Mouse (Mus musculus) frontal cortex, adult 2 months (tissue): ENCODE results near the gene Paqr4. TPM values are rescaled to one million over a fixed set of nuclear protein-coding genes. Genes with fewer than 3 reads are reported as not detected.

ENCODE experiments used
- polyA plus RNA-seq: library from polyadenylated mRNA; depleted of rRNA; stranded (reverse); fragments of >200 nt; gene quantifications from 2 replicates; pipeline ENCODE4 v1.2.3, GENCODE M21; 2012; rRNA removed

The Paqr4 gene
- polyA plus RNA-seq, 1 experiment, result 47.2 TPM

Other genes with a start within 250 kb of the Paqr4 start
- gene Zfp213, start 176.6 kb downstream of the Paqr4 start, polyA plus RNA-seq, result 7.9 and 8.4 TPM in 2 replicates
- 27.8 and 32.2 TPM in 2 replicates for gene Zfp13, start 141.4 kb downstream of the Paqr4 start, polyA plus RNA-seq
- gene Zscan10, start 140.0 kb downstream of the Paqr4 start, polyA plus RNA-seq, result 0.04 TPM in 1 of 2 replicates, not detected in the other
- 0.38 and 0.40 TPM in 2 replicates for gene Mmp25, start 95.6 kb downstream of the Paqr4 start, polyA plus RNA-seq
- gene Bicdl2, start 80.4 kb downstream of the Paqr4 start, polyA plus RNA-seq, result not detected in 2 replicates
- 114 and 144 TPM in 2 replicates for gene Hcfc1r1, start 67.3 kb downstream of the Paqr4 start, polyA plus RNA-seq
- 9.1 and 11.3 TPM in 2 replicates for gene Thoc6, start 67.0 kb downstream of the Paqr4 start, polyA plus RNA-seq
- 5.6 and 7.0 TPM in 2 replicates for gene Tnfrsf12a, start 63.4 kb downstream of the Paqr4 start, polyA plus RNA-seq
- 0.08 and 0.17 TPM in 2 replicates for gene Cldn6, start 61.6 kb downstream of the Paqr4 start, polyA plus RNA-seq
- 0.14 and 0.19 TPM in 2 replicates for gene Cldn9, start 56.8 kb downstream of the Paqr4 start, polyA plus RNA-seq
- gene 1520401A03Rik, start 18.1 kb downstream of the Paqr4 start, polyA plus RNA-seq, result 0.13 and 0.24 TPM in 2 replicates
- gene Pkmyt1, start 14.5 kb downstream of the Paqr4 start, polyA plus RNA-seq, result 8.1 and 8.7 TPM in 2 replicates
- gene Kremen2, start 5.0 kb upstream of the Paqr4 start, polyA plus RNA-seq, result 0.38 and 0.52 TPM in 2 replicates
- 208 and 231 TPM in 2 replicates for gene Flywch1, start 30.7 kb upstream of the Paqr4 start, polyA plus RNA-seq
- 38.8 and 41.8 TPM in 2 replicates for gene Flywch2, start 45.2 kb upstream of the Paqr4 start, polyA plus RNA-seq
- 732 and 866 TPM in 2 replicates for gene Srrm2, start 49.7 kb upstream of the Paqr4 start, polyA plus RNA-seq
- gene Elob, start 88.3 kb upstream of the Paqr4 start, polyA plus RNA-seq, result 610 and 742 TPM in 2 replicates
- 0.16 and 1.0 TPM in 2 replicates for gene Prss33, start 95.2 kb upstream of the Paqr4 start, polyA plus RNA-seq
- gene Prss32, start 103.0 kb upstream of the Paqr4 start, polyA plus RNA-seq, result 0.06 and 0.10 TPM in 2 replicates
- 0.10 and 0.15 TPM in 2 replicates for gene Prss41, start 103.3 kb upstream of the Paqr4 start, polyA plus RNA-seq
- not detected in 2 replicates for gene Prss21, start 127.2 kb upstream of the Paqr4 start, polyA plus RNA-seq
- gene Dcpp1, start 140.0 kb upstream of the Paqr4 start, polyA plus RNA-seq, result not detected in 2 replicates
- not detected in 2 replicates for gene Dcpp2, start 140.0 kb upstream of the Paqr4 start, polyA plus RNA-seq
- gene Dcpp3, start 176.6 kb upstream of the Paqr4 start, polyA plus RNA-seq, result not detected in 2 replicates
- gene Sbp, start 200.8 kb upstream of the Paqr4 start, polyA plus RNA-seq, result not detected in 2 replicates
- gene Sbpl, start 214.4 kb upstream of the Paqr4 start, polyA plus RNA-seq, result not detected in 2 replicates
- gene Prss30, start 239.7 kb upstream of the Paqr4 start, polyA plus RNA-seq, result 1.0 and 4.4 TPM in 2 replicates